Mouse (Mus musculus): ENCODE data around the gene Epor.

Epor gene

GRCm38 (mm10) chr9:21918692-21919384 is 44.5 kb downstream of the Epor start:
- H3K36me3 ChIP-seq (ENCODE audit: control insufficient read depth, insufficient read depth, low read length, poor library complexity, severe bottlenecking), result no peaks in the 10 kb centered on the region
- no peaks in the 10 kb centered on the region for H3K27me3 ChIP-seq (ENCODE audit: control insufficient read depth, insufficient read depth, low read length, poor library complexity, severe bottlenecking)
- no peak for DNase-seq (ENCODE audit: low read depth, low spot score)

GRCm38 (mm10) chr9:21918035-21918592 is 45.2 kb downstream of the Epor start, which contains the start of gene Rab3d:
Gene Rab3d (minus strand): TSS chr9:21918192.
- H3K36me3 ChIP-seq (ENCODE audit: control insufficient read depth, insufficient read depth, low read length, poor library complexity, severe bottlenecking), result no peaks in the 10 kb centered on the region
- DNase-seq (ENCODE audit: low read depth, low spot score), result peak; percentile 96
- no peaks in the 10 kb centered on the region for H3K27me3 ChIP-seq (ENCODE audit: control insufficient read depth, insufficient read depth, low read length, poor library complexity, severe bottlenecking)

DNA sequence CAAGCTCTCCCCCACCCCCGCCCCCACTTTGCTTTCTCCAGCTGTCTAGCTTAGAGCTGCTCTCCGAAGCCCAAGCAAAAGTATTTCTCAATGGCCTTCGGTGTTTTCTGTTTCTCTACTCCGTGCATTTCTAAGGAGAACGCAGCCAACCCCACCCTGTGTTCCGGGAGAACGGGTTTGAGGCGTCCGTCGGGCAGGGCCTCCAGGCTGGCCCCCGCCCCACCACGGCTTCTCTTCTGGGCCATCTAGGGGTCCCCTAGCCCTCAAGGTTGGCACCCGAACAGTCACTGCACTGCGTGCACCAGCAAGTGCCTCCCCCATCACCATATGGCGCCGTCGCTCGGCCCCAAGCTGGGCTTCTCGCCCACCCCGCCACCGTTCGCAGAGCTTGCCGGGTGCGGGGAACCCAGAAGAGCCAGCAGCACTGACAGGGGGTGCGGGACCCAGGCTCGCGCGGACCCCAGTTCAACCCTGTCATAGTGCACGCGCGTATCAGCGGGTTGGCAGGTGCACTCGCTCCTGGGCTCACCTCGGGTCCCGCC is 45.7 kb downstream of the Epor start:
- no peak for DNase-seq (ENCODE audit: low read depth, low spot score)
- no peaks in the 10 kb centered on the region for H3K27me3 ChIP-seq (ENCODE audit: control insufficient read depth, insufficient read depth, low read length, poor library complexity, severe bottlenecking)
- no peaks in the 10 kb centered on the region for H3K36me3 ChIP-seq (ENCODE audit: control insufficient read depth, insufficient read depth, low read length, poor library complexity, severe bottlenecking)

GRCm38 (mm10) chr9:21916851-21917492 is 46.3 kb downstream of the Epor start:
- DNase-seq (ENCODE audit: low read depth, low spot score), result no peak
- Histone ChIP-seq H3K36me3 (ENCODE audit: control insufficient read depth, insufficient read depth, low read length, poor library complexity, severe bottlenecking) (no peaks in the 10 kb centered on the region), H3K27me3 (ENCODE audit: control insufficient read depth, insufficient read depth, low read length, poor library complexity, severe bottlenecking) (no peaks in the 10 kb centered on the region)

GRCm38 (mm10) chr9:21909474-21910223 is 53.7 kb downstream of the Epor start:
- peak; percentile 18 for DNase-seq (ENCODE audit: low read depth, low spot score)
- Histone ChIP-seq H3K36me3 (ENCODE audit: control insufficient read depth, insufficient read depth, low read length, poor library complexity, severe bottlenecking) (no peaks in the 10 kb centered on the region), H3K27me3 (ENCODE audit: control insufficient read depth, insufficient read depth, low read length, poor library complexity, severe bottlenecking) (no peaks in the 10 kb centered on the region)
